Mouse (Mus musculus): ENCODE measurements around the gene Lrrc31. TPM values are rescaled to one million over a fixed set of nuclear protein-coding genes. Genes with fewer than 3 reads are reported as not detected.

Lrrc31 gene
- total RNA-seq (2023), result not detected

DNA sequence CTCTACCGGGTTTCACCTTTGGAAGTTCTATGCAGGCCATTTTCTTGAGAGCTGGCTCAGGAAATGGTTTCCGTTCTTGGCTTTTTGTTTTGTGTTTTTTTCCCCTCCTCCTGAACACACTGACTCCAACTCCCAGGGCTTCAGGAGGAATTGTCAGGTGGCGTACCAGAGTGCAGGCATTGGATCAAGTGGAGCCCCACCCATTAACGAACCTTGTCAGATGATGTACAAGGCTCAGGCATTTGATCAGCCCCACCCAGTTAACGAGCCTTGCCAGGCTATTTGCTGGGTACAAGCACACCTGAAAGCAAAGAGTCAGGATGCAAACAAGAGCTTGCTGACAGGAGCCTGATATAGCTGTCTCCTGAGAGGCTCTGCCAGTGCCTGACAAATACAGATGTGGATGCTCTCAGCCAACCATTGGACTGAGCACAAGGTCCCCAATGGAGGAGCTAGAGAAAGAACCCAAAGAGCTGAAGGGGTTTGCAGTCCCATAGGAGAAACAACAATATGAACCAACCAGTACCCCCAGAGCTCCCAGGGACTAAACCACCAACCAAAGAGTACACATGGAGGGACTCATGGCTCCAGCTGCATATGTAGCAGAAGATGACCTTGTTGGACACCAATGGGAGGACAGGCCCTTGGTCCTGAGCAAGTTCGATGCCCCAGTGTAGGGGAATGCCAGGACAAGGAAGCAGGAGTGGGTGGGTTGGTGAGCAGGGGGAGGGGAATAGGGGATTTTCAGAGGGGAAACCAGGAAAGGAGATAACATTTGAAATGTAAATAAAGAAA, at the start of gene Lrrc31:
Gene Lrrc31, minus strand, starts transcription at position 133 of the 795 bp plus-strand sequence.

GRCm38 (mm10) chr3:30746006-30746405, 46.4 kb upstream of the Lrrc31 start, which contains the start of gene Samd7:
Gene Samd7 (plus strand): TSS chr3:30746293.

DNA sequence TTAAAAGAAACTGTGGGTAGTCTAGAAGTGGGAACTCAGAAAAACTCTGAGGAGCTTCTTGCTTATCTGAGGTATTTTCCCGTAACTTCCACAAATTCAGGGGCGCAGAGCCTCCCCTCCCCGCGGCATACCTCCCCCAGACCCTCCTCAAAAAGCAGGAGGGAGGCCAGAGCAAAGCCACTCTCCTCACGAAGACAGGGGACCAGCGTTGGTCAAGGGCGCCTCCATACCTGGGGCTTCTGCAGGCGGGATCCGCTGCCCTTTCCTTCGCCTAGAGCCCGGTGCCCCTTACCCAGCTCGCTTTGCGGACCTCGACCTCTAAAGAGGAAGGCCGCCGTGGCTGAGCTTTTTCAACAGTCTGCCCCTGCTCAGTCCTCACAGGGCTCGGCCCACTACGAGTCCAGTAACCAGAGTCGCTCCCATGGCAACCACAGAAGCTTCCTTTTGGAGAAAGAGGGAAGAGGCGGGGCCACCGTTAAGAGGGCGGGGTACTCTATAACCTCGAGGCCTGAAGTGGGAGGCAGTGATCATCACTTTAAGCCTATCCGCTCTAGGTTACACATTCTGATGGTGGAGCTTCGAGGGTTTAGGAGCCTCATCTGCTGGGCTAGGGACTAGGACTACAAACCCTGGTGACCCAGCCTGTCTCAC, 52.1 kb downstream of the Lrrc31 start, which contains the start of gene Lrrc34:
Gene Lrrc34, minus strand, starts transcription at position 430 of the 651 bp plus-strand sequence.

GRCm38 (mm10) chr3:30644207-30644606, 55.4 kb downstream of the Lrrc31 start, which contains the start of gene Lrriq4:
Gene Lrriq4 (plus strand): TSS chr3:30644507.

Other genes with a start within 250 kb of the Lrrc31 start
- not detected for gene Mecom, start 151.8 kb downstream of the Lrrc31 start, total RNA-seq (2023)
- gene Actrt3, start 99.9 kb downstream of the Lrrc31 start, total RNA-seq (2023), result 0.52 TPM
- gene Mynn, start 97.8 kb downstream of the Lrrc31 start, total RNA-seq (2023), result 55.6 TPM
- gene Lrriq4, start 55.3 kb downstream of the Lrrc31 start, total RNA-seq (2023), result not detected
- not detected for gene Lrrc34, start 52.0 kb downstream of the Lrrc31 start, total RNA-seq (2023)
- not detected for gene Samd7, start 46.5 kb upstream of the Lrrc31 start, total RNA-seq (2023)
- 78.5 TPM for gene Sec62, start 93.0 kb upstream of the Lrrc31 start, total RNA-seq (2023)
- 1.2 TPM for gene Gpr160, start 156.1 kb upstream of the Lrrc31 start, total RNA-seq (2023)